Mouse (Mus musculus) forebrain, postnatal 0 days (tissue): ENCODE measurements around the gene Trem2. TPM values are rescaled to one million over a fixed set of nuclear protein-coding genes. Genes with fewer than 3 reads are reported as not detected.

Experiments
- ATAC-seq: fragments of 200-750 bp; cut with Nextera tagmentation; 2 replicates; pipeline ENCODE4 v1.8.0; 2017; ENCODE audit warnings: mild to moderate bottlenecking, moderate library complexity
- DNase-seq: peaks from one replicate; pipeline ENCODE4 v3.0.0-alpha.2; 2015
- H3K27ac ChIP-seq: fragments of 300-500 bp; sonication (generic); 2 replicates; pipeline ENCODE4 v1.5.1; 2014; ENCODE audit warnings: low read depth, mild to moderate bottlenecking, antibody characterized with exemption, low read length, moderate library complexity, mixed read lengths
- H3K27me3 ChIP-seq: fragments of 300-500 bp; sonication (generic); 2 replicates; pipeline ENCODE4 v1.6.1; 2014; ENCODE audit warnings: mild to moderate bottlenecking, low read length, mixed read lengths; ENCODE audit not compliant: insufficient read depth
- H3K36me3 ChIP-seq: fragments of 300-500 bp; sonication (generic); 2 replicates; pipeline ENCODE4 v1.6.1; 2014; ENCODE audit warnings: mild to moderate bottlenecking, moderate library complexity; ENCODE audit not compliant: insufficient read depth
- H3K4me1 ChIP-seq: fragments of 300-500 bp; sonication (generic); 2 replicates; pipeline ENCODE4 v1.6.1; 2014; ENCODE audit warnings: antibody characterized with exemption; ENCODE audit not compliant: insufficient read depth
- H3K4me2 ChIP-seq: fragments of 300-500 bp; sonication (generic); 2 replicates; pipeline ENCODE4 v1.6.1; 2014; ENCODE audit warnings: low read depth, mild to moderate bottlenecking, moderate library complexity
- H3K4me3 ChIP-seq: fragments of 300-500 bp; sonication (generic); 2 replicates; pipeline ENCODE4 v1.5.1; 2014; ENCODE audit warnings: low read depth, low read length, mixed read lengths
- H3K9ac ChIP-seq: fragments of 300-500 bp; sonication (generic); 2 replicates; pipeline ENCODE4 v1.6.1; 2014; ENCODE audit warnings: mild to moderate bottlenecking
- H3K9me3 ChIP-seq: fragments of 300-500 bp; sonication (generic); 2 replicates; pipeline ENCODE4 v1.6.1; 2016; ENCODE audit warnings: low read length
- CTCF ChIP-seq: sonication (generic); IDR thresholded peaks from 2 replicates; pipeline ENCODE4 v1.5.1; 2016; ENCODE audit warnings: antibody characterized with exemption, control low read depth, low read depth
- WGBS: fragments of 180-500 bp; shearing (Covaris S2); extraction: QIAGEN DNeasy Blood & Tissue Kit; methylation state at CpG from one replicate; pipeline ENCODE4 v1.1.7; 2014; 5-methylcytosine and 5-hydroxymethylcytosine counted together
- polyA plus RNA-seq: library from polyadenylated mRNA; unstranded; fragments of >200 nt; fragmentation: Nextera tagmentation; extraction: Ambion mirVana; gene quantifications from 2 replicates; pipeline ENCODE4 v1.2.1, GENCODE M21; 2015
- total RNA-seq: library from RNA; depleted of rRNA; stranded (reverse); fragments of >200 nt; gene quantifications from 2 replicates; pipeline ENCODE4 v1.2.3, GENCODE M21; 2014; rRNA removed

The Trem2 gene
- total and polyA plus RNA-seq, 2 experiments from 2014 or later = 5.4 to 9.3 TPM

DNA sequence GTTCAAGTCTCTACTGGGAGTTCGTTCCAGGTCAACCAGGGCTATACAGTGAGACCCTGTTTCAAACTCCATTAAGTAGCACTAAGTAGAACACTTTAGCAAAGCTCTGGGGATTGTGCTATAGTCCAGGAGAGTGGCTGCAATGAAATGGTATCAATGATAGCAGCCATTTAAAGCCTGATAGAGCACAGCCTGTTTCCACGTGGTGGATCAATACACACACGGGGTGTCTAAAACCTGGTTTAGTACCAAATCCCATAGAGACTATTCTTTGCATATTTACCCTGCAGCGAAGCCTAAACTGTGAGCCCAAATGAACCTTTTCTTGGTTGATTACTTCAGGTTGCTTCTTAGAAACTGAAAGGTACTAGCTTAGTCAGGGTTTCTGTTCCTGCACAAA is 55.5 kb downstream of the Trem2 start:
- DNase-seq = no peak
- Histone ChIP-seq H3K9ac (no peak overlapping the region), H3K4me2 (no peak overlapping the region), H3K4me3 (no peak overlapping the region), H3K27me3 (no peaks in the 10 kb centered on the region), H3K27ac (no peak overlapping the region), H3K36me3 (peaks cover 26% of the 10 kb centered on the region), H3K9me3 (no peaks in the 10 kb centered on the region), H3K4me1 (no peaks in the 10 kb centered on the region)
- TF ChIP-seq CTCF = no peak
- 85% methylated on average over 4 of the region's 4 CpGs for WGBS
- ATAC-seq = no peak

DNA sequence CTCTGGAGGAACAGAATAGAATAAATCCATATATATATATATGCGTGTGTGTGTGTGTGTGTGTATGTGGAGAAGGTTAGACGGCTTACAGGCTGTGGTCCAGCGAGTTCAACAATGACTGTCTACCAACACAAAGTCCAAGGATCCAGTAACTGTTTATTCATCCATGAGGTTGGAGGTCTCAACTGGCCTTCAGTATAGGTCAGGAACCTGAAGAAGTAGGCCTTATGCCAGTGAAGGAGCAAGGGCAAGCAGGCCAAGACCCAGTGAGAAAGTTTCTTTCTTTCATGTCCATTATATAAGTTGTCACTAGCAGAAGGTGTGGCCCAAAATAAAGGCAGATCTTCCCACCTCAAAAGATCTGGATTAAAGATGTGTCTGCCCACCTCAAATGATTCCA is 56.5 kb downstream of the Trem2 start:
- no peak for TF ChIP-seq CTCF
- no peak overlapping the region for H3K4me2 ChIP-seq
- ATAC-seq (no peak), DNase-seq (no peak)
- no peak overlapping the region for H3K4me3 ChIP-seq
- H3K27ac ChIP-seq = no peak overlapping the region
- H3K9ac ChIP-seq = no peak overlapping the region
- no peaks in the 10 kb centered on the region for H3K27me3 ChIP-seq
- H3K4me1 ChIP-seq = 0 out of 2 replicates have a peak, but pooled peaks cover 5% of the 10 kb centered on the region
- peaks cover 23% of the 10 kb centered on the region for H3K36me3 ChIP-seq
- 92% methylated on average over 3 of the region's 3 CpGs for WGBS
- H3K9me3 ChIP-seq = no peaks in the 10 kb centered on the region

Other genes with a start within 250 kb of the Trem2 start
- not detected in 2 replicates for gene 9830107B12Rik, start 200.1 kb upstream of the Trem2 start, total RNA-seq
- gene 9830107B12Rik, start 200.1 kb upstream of the Trem2 start, polyA plus RNA-seq = not detected in 2 replicates
- gene A530064D06Rik, start 179.1 kb upstream of the Trem2 start, total RNA-seq = not detected in 2 replicates
- gene A530064D06Rik, start 179.1 kb upstream of the Trem2 start, polyA plus RNA-seq = not detected in 2 replicates
- gene Trem1, start 113.6 kb upstream of the Trem2 start, total RNA-seq = 0.24 TPM in 1 of 2 replicates, not detected in the other
- gene Trem1, start 113.6 kb upstream of the Trem2 start, polyA plus RNA-seq = 0.08 and 0.09 TPM in 2 replicates
- gene Trem3, start 98.6 kb upstream of the Trem2 start, total RNA-seq = not detected in 2 replicates
- gene Trem3, start 98.6 kb upstream of the Trem2 start, polyA plus RNA-seq = not detected in 2 replicates
- not detected in 2 replicates for gene Treml4, start 82.1 kb upstream of the Trem2 start, total RNA-seq
- gene Treml4, start 82.1 kb upstream of the Trem2 start, polyA plus RNA-seq = not detected in 2 replicates
- 0.23 and 0.43 TPM in 2 replicates for gene Treml2, start 46.9 kb upstream of the Trem2 start, total RNA-seq
- 0.07 TPM in 1 of 2 replicates, not detected in the other for gene Treml2, start 46.9 kb upstream of the Trem2 start, polyA plus RNA-seq
- 0.08 and 0.19 TPM in 2 replicates for gene B430306N03Rik, start 30.3 kb upstream of the Trem2 start, total RNA-seq
- gene B430306N03Rik, start 30.3 kb upstream of the Trem2 start, polyA plus RNA-seq = 0.21 TPM in 1 of 2 replicates, not detected in the other
- 0.23 TPM in 1 of 2 replicates, not detected in the other for gene Treml1, start 13.5 kb downstream of the Trem2 start, total RNA-seq
- 0.11 TPM in 1 of 2 replicates, not detected in the other for gene Treml1, start 13.5 kb downstream of the Trem2 start, polyA plus RNA-seq
- 25.2 and 35.0 TPM in 2 replicates for gene Nfya, start 63.5 kb downstream of the Trem2 start, total RNA-seq
- 6.3 and 6.6 TPM in 2 replicates for gene Nfya, start 63.5 kb downstream of the Trem2 start, polyA plus RNA-seq
- 18.7 and 21.0 TPM in 2 replicates for gene Oard1, start 63.6 kb downstream of the Trem2 start, total RNA-seq
- 36.0 and 40.0 TPM in 2 replicates for gene Oard1, start 63.6 kb downstream of the Trem2 start, polyA plus RNA-seq
- gene Apobec2, start 86.5 kb downstream of the Trem2 start, total RNA-seq = 0.43 and 1.1 TPM in 2 replicates
- gene Apobec2, start 86.5 kb downstream of the Trem2 start, polyA plus RNA-seq = 0.23 and 0.50 TPM in 2 replicates
- 0.31 TPM in 1 of 2 replicates, not detected in the other for gene Tspo2, start 105.1 kb downstream of the Trem2 start, total RNA-seq
- 0.47 and 0.82 TPM in 2 replicates for gene Tspo2, start 105.1 kb downstream of the Trem2 start, polyA plus RNA-seq
- gene Unc5cl, start 108.5 kb downstream of the Trem2 start, total RNA-seq = not detected in 2 replicates
- 0.14 and 0.56 TPM in 2 replicates for gene Unc5cl, start 108.5 kb downstream of the Trem2 start, polyA plus RNA-seq